Mouse (Mus musculus) layer of hippocampus, postnatal 25 days (tissue): Measurements from ENCODE around the gene Gm17093. TPM values are rescaled to one million over a fixed set of nuclear protein-coding genes. Genes with fewer than 3 reads are reported as not detected.
"Not testable (repeated sequence)": the region's sequence is repeated elsewhere in the genome, so short reads cannot be mapped to it uniquely, and the experiment has no call there.

Source experiments
- DNase-seq, 2 experiments: peaks; one replicate each; pipeline ENCODE4 v3.0.0; 2022; ENCODE audit warnings: mixed read lengths in 2 of 2, low spot score in 1 of 2; ENCODE audit errors: extremely low spot score in 1 of 2
- total RNA-seq, 2 experiments: library from RNA; stranded (reverse); gene quantifications; 2 replicates each; pipeline ENCODE4 v1.2.3; 2021

Gm17093 gene
- not detected for total RNA-seq

- DNase-seq = not testable (repeated sequence)
Measured at GRCm38 (mm10) chr14:44517976-44518375, at the start of gene Gm17093. TSS of gene Gm17093 (plus strand) at chr14:44518276.

DNA sequence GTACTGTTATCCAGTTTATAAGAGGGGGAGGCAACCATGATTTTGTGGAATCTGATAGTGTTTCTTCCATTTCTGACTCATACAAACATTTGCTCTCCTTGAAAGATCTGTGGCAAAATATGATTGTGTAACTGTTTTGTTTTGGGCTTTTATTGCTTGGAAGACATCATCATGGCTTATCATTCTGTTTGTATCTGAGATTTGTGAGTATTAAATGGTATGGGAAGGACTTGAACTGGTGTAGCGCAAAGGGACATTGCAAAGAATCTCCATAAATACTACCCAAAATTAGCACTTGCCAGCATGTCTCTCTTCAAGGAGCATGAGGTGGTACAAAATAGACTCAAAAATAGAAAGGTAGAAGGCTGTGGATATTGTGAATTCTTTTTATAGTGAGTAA is 25.9 kb upstream of the Gm17093 start, which contains the start of gene BC061237:
Gene BC061237 (plus strand): TSS at position 301 of the 400 bp plus-strand sequence.
- not testable (repeated sequence) for DNase-seq

DNA sequence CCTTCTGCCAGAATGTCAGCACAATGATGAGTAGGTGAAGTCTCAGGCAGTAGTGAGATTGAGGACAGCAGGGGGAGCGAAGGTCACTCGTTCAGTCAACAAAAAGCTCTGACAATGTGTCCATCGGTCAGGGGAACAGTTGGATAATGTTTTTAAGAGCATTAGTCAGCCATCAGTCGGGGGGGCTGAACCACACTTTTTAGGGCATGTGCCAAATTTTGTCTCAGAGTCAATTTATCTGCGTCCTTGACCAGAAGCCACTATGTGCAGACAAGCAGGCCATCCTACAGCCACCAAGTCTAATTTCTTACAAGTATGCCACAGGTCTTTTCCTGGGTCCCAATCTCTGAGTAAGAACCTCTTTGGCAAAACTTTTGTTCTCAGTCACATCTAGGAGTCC is 29.9 kb downstream of the Gm17093 start:
- not testable (repeated sequence) for DNase-seq

Other genes with a start within 250 kb of the Gm17093 start
- gene Gm8220, start 232.7 kb upstream of the Gm17093 start, total RNA-seq = not detected
- gene Gm5930, start 179.7 kb upstream of the Gm17093 start, total RNA-seq = not detected
- not detected for gene Gm8229, start 152.9 kb upstream of the Gm17093 start, total RNA-seq
- gene Gm3371, start 107.6 kb upstream of the Gm17093 start, total RNA-seq = not detected
- not detected for gene Gm8232, start 84.6 kb upstream of the Gm17093 start, total RNA-seq
- gene BC061237, start 25.8 kb upstream of the Gm17093 start, total RNA-seq = not detected
- gene Gm8247, start 64.9 kb downstream of the Gm17093 start, total RNA-seq = not detected
- not detected for gene Gm5624, start 109.7 kb downstream of the Gm17093 start, total RNA-seq
- gene Gm8257, start 188.2 kb downstream of the Gm17093 start, total RNA-seq = not detected
- gene Gm8267, start 232.1 kb downstream of the Gm17093 start, total RNA-seq = not detected